Mouse (Mus musculus): ENCODE results near the gene Psma1. TPM values are rescaled to one million over a fixed set of nuclear protein-coding genes. Genes with fewer than 3 reads are reported as not detected.

Psma1 gene
- polyA plus RNA-seq, 2 experiments = 235 to 343 TPM

GRCm38 (mm10) chr7:114233980-114234379 lies 41.9 kb downstream of the Psma1 start:
- DNase-seq (ENCODE audit: low spot score) (no peak), ATAC-seq (ENCODE audit: low FRiP score, low read depth) (no peak)
- 86% methylated on average over 7 of the region's 7 CpGs for WGBS
- Histone ChIP-seq H3K27me3 (ENCODE audit: control insufficient read depth, insufficient read depth, low read length) (no peaks in the 10 kb centered on the region), H3K4me1 (ENCODE audit: control insufficient read depth, insufficient read depth, low read length) (no peaks in the 10 kb centered on the region), H3K9ac (ENCODE audit: low read depth, low read length, severe bottlenecking) (no peak overlapping the region), H3K27ac (replicated peaks; ENCODE audit: low read depth, low read length) (no peak overlapping the region), H3K9me3 (ENCODE audit: control insufficient read depth, low read length) (no peaks in the 10 kb centered on the region), H3K36me3 (ENCODE audit: control insufficient read depth, insufficient read depth, low read length) (peaks cover 81% of the 10 kb centered on the region), H3K4me3 (replicated peaks; ENCODE audit: low read length) (no peak overlapping the region), H3K4me2 (replicated peaks; ENCODE audit: low read depth, low read length, severe bottlenecking) (no peak overlapping the region)
- TF ChIP-seq POLR2A (IDR thresholded peaks at IDR 0.05; ENCODE audit: borderline replicate concordance, extremely low read depth, insufficient read depth, insufficient read length) = no peak

- no peak for TF ChIP-seq POLR2A (IDR thresholded peaks at IDR 0.05; ENCODE audit: borderline replicate concordance, extremely low read depth, insufficient read depth, insufficient read length)
- Histone ChIP-seq H3K36me3 (ENCODE audit: control insufficient read depth, insufficient read depth, low read length) (peaks cover 83% of the 10 kb centered on the region), H3K9me3 (ENCODE audit: control insufficient read depth, low read length) (no peaks in the 10 kb centered on the region), H3K4me2 (replicated peaks; ENCODE audit: low read depth, low read length, severe bottlenecking) (no peak overlapping the region), H3K9ac (ENCODE audit: low read depth, low read length, severe bottlenecking) (no peak overlapping the region), H3K4me3 (replicated peaks; ENCODE audit: low read length) (no peak overlapping the region), H3K27me3 (ENCODE audit: control insufficient read depth, insufficient read depth, low read length) (no peaks in the 10 kb centered on the region), H3K27ac (replicated peaks; ENCODE audit: low read depth, low read length) (no peak overlapping the region), H3K4me1 (ENCODE audit: control insufficient read depth, insufficient read depth, low read length) (no peaks in the 10 kb centered on the region)
- no peak for DNase-seq (ENCODE audit: low spot score)
- WGBS = 94% methylated on average over 7 of the region's 7 CpGs
- no peak for ATAC-seq (ENCODE audit: low FRiP score, low read depth)
Measured at GRCm38 (mm10) chr7:114232982-114233381, 42.9 kb downstream of the Psma1 start.

- Histone ChIP-seq H3K9me3 (ENCODE audit: control insufficient read depth, low read length) (no peaks in the 10 kb centered on the region), H3K27me3 (ENCODE audit: control insufficient read depth, insufficient read depth, low read length) (no peaks in the 10 kb centered on the region), H3K4me2 (replicated peaks; ENCODE audit: low read depth, low read length, severe bottlenecking) (no peak overlapping the region), H3K36me3 (ENCODE audit: control insufficient read depth, insufficient read depth, low read length) (peaks cover 79% of the 10 kb centered on the region), H3K4me3 (replicated peaks; ENCODE audit: low read length) (no peak overlapping the region), H3K27ac (replicated peaks; ENCODE audit: low read depth, low read length) (no peak overlapping the region), H3K4me1 (ENCODE audit: control insufficient read depth, insufficient read depth, low read length) (no peaks in the 10 kb centered on the region), H3K9ac (ENCODE audit: low read depth, low read length, severe bottlenecking) (no peak overlapping the region)
- DNase-seq (ENCODE audit: low spot score) (no peak), ATAC-seq (ENCODE audit: low FRiP score, low read depth) (no peak)
- TF ChIP-seq POLR2A (IDR thresholded peaks at IDR 0.05; ENCODE audit: borderline replicate concordance, extremely low read depth, insufficient read depth, insufficient read length) = no peak
- WGBS = 92% methylated on average over 3 of the region's 3 CpGs
Measured at GRCm38 (mm10) chr7:114231857-114232256, 44.1 kb downstream of the Psma1 start.

GRCm38 (mm10) chr7:114226521-114226920 lies 49.4 kb downstream of the Psma1 start:
- H3K36me3 ChIP-seq (ENCODE audit: control insufficient read depth, insufficient read depth, low read length) = peaks cover 64% of the 10 kb centered on the region
- no peaks in the 10 kb centered on the region for H3K27me3 ChIP-seq (ENCODE audit: control insufficient read depth, insufficient read depth, low read length)
- no peak for TF ChIP-seq POLR2A (IDR thresholded peaks at IDR 0.05; ENCODE audit: borderline replicate concordance, extremely low read depth, insufficient read depth, insufficient read length)
- 95% methylated on average over 1 of the region's 1 CpGs for WGBS
- H3K4me3 ChIP-seq (replicated peaks; ENCODE audit: low read length) = no peak overlapping the region
- no peak overlapping the region for H3K27ac ChIP-seq (replicated peaks; ENCODE audit: low read depth, low read length)
- H3K9me3 ChIP-seq (ENCODE audit: control insufficient read depth, low read length) = no peaks in the 10 kb centered on the region
- no peaks in the 10 kb centered on the region for H3K4me1 ChIP-seq (ENCODE audit: control insufficient read depth, insufficient read depth, low read length)
- no peak overlapping the region for H3K9ac ChIP-seq (ENCODE audit: low read depth, low read length, severe bottlenecking)
- H3K4me2 ChIP-seq (replicated peaks; ENCODE audit: low read depth, low read length, severe bottlenecking) = no peak overlapping the region
- DNase-seq (ENCODE audit: low spot score) (no peak), ATAC-seq (ENCODE audit: low FRiP score, low read depth) (no peak)

GRCm38 (mm10) chr7:114220433-114220832 lies 55.5 kb downstream of the Psma1 start:
- Histone ChIP-seq H3K27me3 (ENCODE audit: control insufficient read depth, insufficient read depth, low read length) (no peaks in the 10 kb centered on the region), H3K9ac (ENCODE audit: low read depth, low read length, severe bottlenecking) (no peak overlapping the region), H3K4me1 (ENCODE audit: control insufficient read depth, insufficient read depth, low read length) (no peaks in the 10 kb centered on the region), H3K36me3 (ENCODE audit: control insufficient read depth, insufficient read depth, low read length) (peaks cover 59% of the 10 kb centered on the region), H3K4me2 (replicated peaks; ENCODE audit: low read depth, low read length, severe bottlenecking) (no peak overlapping the region), H3K9me3 (ENCODE audit: control insufficient read depth, low read length) (no peaks in the 10 kb centered on the region), H3K27ac (replicated peaks; ENCODE audit: low read depth, low read length) (no peak overlapping the region), H3K4me3 (replicated peaks; ENCODE audit: low read length) (no peak overlapping the region)
- TF ChIP-seq POLR2A (IDR thresholded peaks at IDR 0.05; ENCODE audit: borderline replicate concordance, extremely low read depth, insufficient read depth, insufficient read length) = no peak
- WGBS = 91% methylated on average over 4 of the region's 4 CpGs
- DNase-seq (ENCODE audit: low spot score) (no peak), ATAC-seq (ENCODE audit: low FRiP score, low read depth) (no peak)

GRCm38 (mm10) chr7:114216908-114217307 lies 59.0 kb downstream of the Psma1 start:
- TF ChIP-seq POLR2A (IDR thresholded peaks at IDR 0.05; ENCODE audit: borderline replicate concordance, extremely low read depth, insufficient read depth, insufficient read length) = no peak
- H3K27ac ChIP-seq (replicated peaks; ENCODE audit: low read depth, low read length) = no peak overlapping the region
- H3K4me1 ChIP-seq (ENCODE audit: control insufficient read depth, insufficient read depth, low read length) = no peaks in the 10 kb centered on the region
- DNase-seq (ENCODE audit: low spot score) (no peak), ATAC-seq (ENCODE audit: low FRiP score, low read depth) (no peak)
- H3K4me2 ChIP-seq (replicated peaks; ENCODE audit: low read depth, low read length, severe bottlenecking) = no peak overlapping the region
- H3K36me3 ChIP-seq (ENCODE audit: control insufficient read depth, insufficient read depth, low read length) = peaks cover 67% of the 10 kb centered on the region
- no peaks in the 10 kb centered on the region for H3K27me3 ChIP-seq (ENCODE audit: control insufficient read depth, insufficient read depth, low read length)
- WGBS = 83% methylated on average over 2 of the region's 2 CpGs
- no peak overlapping the region for H3K4me3 ChIP-seq (replicated peaks; ENCODE audit: low read length)
- no peak overlapping the region for H3K9ac ChIP-seq (ENCODE audit: low read depth, low read length, severe bottlenecking)
- H3K9me3 ChIP-seq (ENCODE audit: control insufficient read depth, low read length) = no peaks in the 10 kb centered on the region

Other genes starting within 250 kb of the Psma1 start
- 21.6 and 23.2 TPM in 2 replicates for gene Rras2, start 158.3 kb downstream of the Psma1 start, polyA plus RNA-seq (2012; rRNA removed)
- gene Rras2, start 158.3 kb downstream of the Psma1 start, polyA plus RNA-seq (2014; fragmentation: Nextera tagmentation; extraction: Ambion mirVana) = 25.4 and 29.4 TPM in 2 replicates
- 90.3 and 112 TPM in 2 replicates for gene Copb1, start 21.4 kb downstream of the Psma1 start, polyA plus RNA-seq (2012; rRNA removed)
- gene Copb1, start 21.4 kb downstream of the Psma1 start, polyA plus RNA-seq (2014; fragmentation: Nextera tagmentation; extraction: Ambion mirVana) = 150 and 157 TPM in 2 replicates
- gene Pde3b, start 139.2 kb upstream of the Psma1 start, polyA plus RNA-seq (2012; rRNA removed) = 8.1 and 8.2 TPM in 2 replicates
- gene Pde3b, start 139.2 kb upstream of the Psma1 start, polyA plus RNA-seq (2014; fragmentation: Nextera tagmentation; extraction: Ambion mirVana) = 7.4 and 8.9 TPM in 2 replicates